Mouse (Mus musculus) ES-E14 (cell line): Measurements from ENCODE around the gene 2410004P03Rik.

Experiments used
- CHD2 ChIP-seq: IDR thresholded peaks from 2 replicates; pipeline ENCODE4 v1.6.1; 2014; ENCODE audit warnings: mild to moderate bottlenecking, low read depth, low read length, inconsistent platforms
- ZC3H11A ChIP-seq: IDR thresholded peaks from 2 replicates; pipeline ENCODE4 v1.6.1; 2012; ENCODE audit warnings: low read depth, mild to moderate bottlenecking, inconsistent platforms, low read length, borderline replicate concordance
- ZNF384 ChIP-seq: IDR thresholded peaks from 2 replicates; pipeline ENCODE4 v1.6.1; 2012; ENCODE audit warnings: low read depth, low read length, inconsistent platforms

GRCm38 (mm10) chr12:17022145-17022544, 10.6 kb upstream of the 2410004P03Rik start:
- TF ChIP-seq CHD2 (no peak), ZC3H11A (no peak), ZNF384 (no peak)
